Mouse (Mus musculus) liver, adult 2 months (tissue): ENCODE results near the gene Apbb2. TPM values are rescaled to one million over a fixed set of nuclear protein-coding genes. Genes with fewer than 3 reads are reported as not detected.
A peak's percentile ranks its signal among the peaks of the same experiment; 100 is the strongest.

Experiments used
- DNase-seq: peaks from one replicate; pipeline ENCODE4 v3.0.0-alpha.2; 2011; ENCODE audit warnings: low read depth, low spot score; ENCODE audit errors: extremely low read depth
- H3K27ac ChIP-seq: fragments of 200-500 bp; replicated peaks from 2 replicates; pipeline ENCODE4 v1.5.1; 2012; ENCODE audit warnings: low read depth, mild to moderate bottlenecking, control low read depth, inconsistent platforms, low read length; ENCODE audit not compliant: insufficient read depth
- H3K27me3 ChIP-seq: fragments of 200-500 bp; 2 replicates; pipeline ENCODE4 v1.6.1; 2012; ENCODE audit warnings: mild to moderate bottlenecking, moderate library complexity, low read length, inconsistent platforms; ENCODE audit not compliant: control insufficient read depth, insufficient read depth
- H3K36me3 ChIP-seq: fragments of 200-500 bp; 2 replicates; pipeline ENCODE4 v1.6.1; 2012; ENCODE audit warnings: low read length, inconsistent platforms; ENCODE audit not compliant: control insufficient read depth, insufficient read depth
- H3K4me1 ChIP-seq: fragments of 200-500 bp; 2 replicates; pipeline ENCODE4 v1.6.1; 2011; ENCODE audit warnings: low read length; ENCODE audit not compliant: control insufficient read depth, insufficient read depth
- H3K4me3 ChIP-seq: fragments of 200-500 bp; 2 replicates; pipeline ENCODE4 v1.5.1; 2011; ENCODE audit warnings: low read depth, mild to moderate bottlenecking, control low read depth, low read length, moderate library complexity; ENCODE audit not compliant: insufficient read depth
- H3K79me2 ChIP-seq: fragments of 200-500 bp; 2 replicates; pipeline ENCODE4 v1.6.1; 2012; ENCODE audit warnings: inconsistent platforms, mild to moderate bottlenecking, low read length, moderate library complexity; ENCODE audit not compliant: control insufficient read depth, insufficient read depth
- H3K9ac ChIP-seq: fragments of 200-500 bp; 2 replicates; pipeline ENCODE4 v1.6.1; 2012; ENCODE audit warnings: low read depth, mild to moderate bottlenecking, control low read depth, inconsistent platforms, low read length
- CTCF ChIP-seq: fragments of 200-500 bp; IDR thresholded peaks from 2 replicates; pipeline ENCODE4 v1.5.1; 2011; ENCODE audit warnings: low read depth, low read length, control low read depth
- POLR2A ChIP-seq: fragments of 200-500 bp; IDR thresholded peaks from 2 replicates; pipeline ENCODE4 v1.6.1; 2011; ENCODE audit warnings: low read length, control low read depth; ENCODE audit not compliant: insufficient read depth; ENCODE audit errors: extremely low read depth
- WGBS: fragments of 180-500 bp; shearing (Covaris S2); methylation state at CpG from one replicate; pipeline ENCODE4 v1.1.7; 2018; 5-methylcytosine and 5-hydroxymethylcytosine counted together
- polyA plus RNA-seq: library from polyadenylated mRNA; depleted of rRNA; stranded (reverse); fragments of >200 nt; gene quantifications from 2 replicates; pipeline ENCODE4 v1.2.3, GENCODE M21; 2012
- total RNA-seq: library from RNA; depleted of rRNA; stranded (reverse); fragments of >200 nt; gene quantifications from 2 replicates; pipeline ENCODE4 v1.2.3, GENCODE M21; 2014

Apbb2 gene
- total and polyA plus RNA-seq, 2 experiments: 1.4 to 5.3 TPM

DNA sequence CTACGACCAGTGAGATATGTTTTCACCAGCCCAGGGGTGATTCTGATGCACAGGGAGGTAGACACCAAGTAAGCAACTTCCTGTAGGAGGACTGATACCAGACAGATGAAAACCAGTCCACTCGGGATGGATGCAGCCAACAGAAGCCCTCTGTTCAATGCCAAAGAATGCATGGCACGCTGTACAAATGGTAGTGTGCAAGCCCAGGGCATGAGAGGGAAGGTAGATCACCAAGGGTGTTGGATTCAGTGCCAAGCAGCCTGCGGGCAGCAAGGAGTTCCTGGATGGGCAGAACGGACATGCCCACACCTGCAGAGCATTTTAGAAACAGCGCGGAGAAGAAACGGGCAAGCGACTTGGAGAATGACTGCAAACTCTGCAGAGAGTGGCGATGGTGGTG lies 10.8 kb downstream of the Apbb2 start:
- no peak overlapping the region for H3K27ac ChIP-seq
- H3K27me3 ChIP-seq: no peaks in the 10 kb centered on the region
- H3K79me2 ChIP-seq: peaks cover 46% of the 10 kb centered on the region
- TF ChIP-seq CTCF (no peak), POLR2A (no peak)
- WGBS: 92% methylated on average over 10 of the region's 10 CpGs
- DNase-seq: no peak
- no peak overlapping the region for H3K4me3 ChIP-seq
- peaks cover 16% of the 10 kb centered on the region; the same call in 1 of the 2 replicates for H3K4me1 ChIP-seq
- H3K9ac ChIP-seq: no peak overlapping the region
- no peaks in the 10 kb centered on the region for H3K36me3 ChIP-seq

- TF ChIP-seq POLR2A (no peak), CTCF (no peak)
- Histone ChIP-seq H3K79me2 (peaks cover 42% of the 10 kb centered on the region), H3K36me3 (no peaks in the 10 kb centered on the region), H3K27ac (no peak overlapping the region), H3K4me1 (peaks cover 14% of the 10 kb centered on the region; the same call in 1 of the 2 replicates), H3K27me3 (no peaks in the 10 kb centered on the region), H3K4me3 (no peak overlapping the region), H3K9ac (no peak overlapping the region)
- DNase-seq: no peak
- WGBS: 86% methylated on average over 4 of the region's 4 CpGs
Observed at GRCm38 (mm10) chr5:66607201-66607600, 11.4 kb downstream of the Apbb2 start.

DNA sequence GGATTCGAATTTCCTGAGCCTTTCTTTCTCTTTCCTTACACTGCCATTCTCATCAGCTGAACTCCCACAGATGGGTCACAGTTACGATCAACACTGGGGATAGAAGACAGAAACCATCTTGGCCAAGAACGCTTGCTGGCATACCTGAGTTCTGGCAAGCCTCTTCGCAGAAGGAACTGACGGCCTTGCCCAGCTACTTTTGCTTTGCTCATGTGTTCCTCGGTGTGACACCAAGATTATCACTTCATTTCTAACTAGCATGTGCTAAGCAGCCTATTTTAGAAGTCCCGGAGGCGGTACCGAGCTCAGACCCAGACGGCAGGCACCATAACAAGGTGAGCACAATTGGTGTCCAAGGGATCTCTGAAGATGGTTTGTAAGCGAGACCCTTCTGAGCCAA lies 12.9 kb downstream of the Apbb2 start:
- peaks cover 12% of the 10 kb centered on the region; the same call in 1 of the 2 replicates for H3K4me1 ChIP-seq
- H3K27me3 ChIP-seq: no peaks in the 10 kb centered on the region
- H3K4me3 ChIP-seq: no peak overlapping the region
- WGBS: 92% methylated on average over 11 of the region's 11 CpGs
- no peak overlapping the region for H3K27ac ChIP-seq
- TF ChIP-seq CTCF (no peak), POLR2A (no peak)
- DNase-seq: no peak
- no peaks in the 10 kb centered on the region for H3K36me3 ChIP-seq
- peaks cover 34% of the 10 kb centered on the region for H3K79me2 ChIP-seq
- H3K9ac ChIP-seq: no peak overlapping the region

- Histone ChIP-seq H3K27me3 (no peaks in the 10 kb centered on the region), H3K4me1 (peaks cover 7% of the 10 kb centered on the region; the same call in 1 of the 2 replicates), H3K79me2 (peaks cover 27% of the 10 kb centered on the region; the same call in 1 of the 2 replicates), H3K9ac (no peak overlapping the region), H3K4me3 (no peak overlapping the region), H3K36me3 (no peaks in the 10 kb centered on the region), H3K27ac (peak overlapping the region; percentile 53)
- DNase-seq: no peak
- TF ChIP-seq CTCF (no peak), POLR2A (no peak)
- 64% methylated on average over 4 of the region's 4 CpGs for WGBS
Observed at GRCm38 (mm10) chr5:66604423-66604822, 14.2 kb downstream of the Apbb2 start.

GRCm38 (mm10) chr5:66603746-66604145 lies 14.8 kb downstream of the Apbb2 start:
- H3K27me3 ChIP-seq: no peaks in the 10 kb centered on the region
- H3K4me3 ChIP-seq: no peak overlapping the region
- DNase-seq: peak; percentile 51
- WGBS: 27% methylated on average over 8 of the region's 8 CpGs
- peak overlapping the region; percentile 53 for H3K27ac ChIP-seq
- H3K36me3 ChIP-seq: no peaks in the 10 kb centered on the region
- no peak overlapping the region for H3K9ac ChIP-seq
- H3K79me2 ChIP-seq: peaks cover 27% of the 10 kb centered on the region; the same call in 1 of the 2 replicates
- TF ChIP-seq POLR2A (no peak), CTCF (no peak)
- H3K4me1 ChIP-seq: peaks cover 7% of the 10 kb centered on the region; the same call in 1 of the 2 replicates

GRCm38 (mm10) chr5:66603223-66603622 lies 15.4 kb downstream of the Apbb2 start:
- no peak overlapping the region for H3K9ac ChIP-seq
- no peaks in the 10 kb centered on the region for H3K27me3 ChIP-seq
- peak; percentile 32 for DNase-seq
- TF ChIP-seq CTCF: no peak
- TF ChIP-seq POLR2A: no peak
- 11% methylated on average over 7 of the region's 7 CpGs for WGBS
- peak overlapping the region; percentile 40; the same call in 1 of the 2 replicates for H3K27ac ChIP-seq
- H3K4me3 ChIP-seq: no peak overlapping the region
- H3K36me3 ChIP-seq: no peaks in the 10 kb centered on the region
- peaks cover 7% of the 10 kb centered on the region; the same call in 1 of the 2 replicates for H3K4me1 ChIP-seq
- peaks cover 27% of the 10 kb centered on the region; the same call in 1 of the 2 replicates for H3K79me2 ChIP-seq
